Mouse (Mus musculus): Measurements from ENCODE around the gene Sec14l4. TPM values are rescaled to one million over a fixed set of nuclear protein-coding genes. Genes with fewer than 3 reads are reported as not detected.
A peak's percentile ranks its signal among the peaks of the same experiment; 100 is the strongest.

Gene Sec14l4
- polyA plus RNA-seq, 1 experiment: not detected

DNA sequence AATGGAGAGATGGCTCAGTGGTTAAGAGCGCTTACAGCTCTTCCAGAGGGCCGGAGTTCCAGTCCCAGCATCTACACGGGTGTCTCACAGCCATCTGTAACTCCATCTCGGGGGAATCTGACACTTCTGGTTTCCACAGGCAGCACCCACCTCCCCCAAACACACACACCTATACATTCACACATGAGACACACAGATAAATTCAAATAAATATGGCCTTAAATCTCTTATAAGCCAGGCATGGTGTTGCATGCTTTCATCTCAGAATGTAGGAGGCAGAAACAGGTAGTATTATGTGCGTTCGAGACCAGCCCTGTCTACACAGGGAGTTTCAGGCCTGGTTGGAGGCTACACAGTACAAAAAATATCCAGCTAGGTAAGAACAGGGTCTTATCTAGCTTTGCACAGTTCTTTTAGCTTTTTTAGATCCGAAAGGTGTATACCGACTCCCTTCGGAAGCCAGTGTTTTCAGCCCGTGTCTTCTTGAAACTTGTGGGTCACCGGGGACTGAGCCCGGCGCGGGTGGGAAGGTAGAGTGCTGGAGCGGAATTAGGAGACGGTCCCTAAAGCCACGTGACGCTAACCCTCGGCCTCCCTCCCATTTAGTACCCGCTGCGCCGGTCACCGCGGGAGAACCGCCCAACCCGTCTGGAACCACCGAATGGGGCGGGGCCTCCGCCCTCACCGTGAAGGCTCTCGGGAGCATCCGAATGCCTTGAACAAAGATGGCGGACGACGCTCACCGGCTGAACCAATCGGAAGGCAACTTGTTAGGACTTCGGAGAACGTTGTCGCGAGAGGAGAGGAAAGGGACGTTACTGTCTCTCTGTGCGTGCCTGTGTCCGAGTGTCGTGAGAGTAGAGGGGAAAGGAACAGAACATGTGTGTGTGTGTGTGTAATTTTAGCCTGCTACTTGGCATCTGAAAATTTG is 65.1 kb downstream of the Sec14l4 start:
- H3K4me2 ChIP-seq (ENCODE audit: low read depth): peak overlapping the region; percentile 99
- H3K79me2 ChIP-seq (ENCODE audit: control insufficient read depth, insufficient read depth): no peaks in the 10 kb centered on the region
- H3K36me3 ChIP-seq (ENCODE audit: control insufficient read depth, insufficient read depth): no peaks in the 10 kb centered on the region
- no peaks in the 10 kb centered on the region for H3K27me3 ChIP-seq (ENCODE audit: control insufficient read depth, insufficient read depth, insufficient read length)
- H3K4me3 ChIP-seq: peak overlapping the region; percentile 38
- TF ChIP-seq MAX (IDR thresholded peaks at IDR 0.05; ENCODE audit: low read depth) (no peak), REST (IDR thresholded peaks at IDR 0.05; ENCODE audit: insufficient read depth, insufficient read length) (peak; percentile 12), E2F4 (IDR thresholded peaks at IDR 0.05; ENCODE audit: insufficient read depth) (peak; percentile 47), TCF3 (IDR thresholded peaks at IDR 0.05; ENCODE audit: insufficient read length, low read depth) (no peak), CEBPB (IDR thresholded peaks at IDR 0.05; ENCODE audit: insufficient read depth, poor library complexity, severe bottlenecking) (no peak), TCF12 (IDR thresholded peaks at IDR 0.05; ENCODE audit: insufficient read depth, poor library complexity, severe bottlenecking) (no peak), SRF (IDR thresholded peaks at IDR 0.05; ENCODE audit: control insufficient read depth, insufficient read length, low read depth) (peak; percentile 40), POLR2AphosphoS2 (IDR thresholded peaks at IDR 0.05; ENCODE audit: insufficient read length, low read depth) (peak; percentile 97), MYOG (IDR thresholded peaks at IDR 0.05; ENCODE audit: control insufficient read depth in 1 of 3, insufficient read depth in 1 of 3, insufficient read length in 2 of 3, low read depth in 2 of 3) (no peak), USF1 (IDR thresholded peaks at IDR 0.05; ENCODE audit: low read depth) (peak; percentile 96), MYOD1 (IDR thresholded peaks at IDR 0.05; ENCODE audit: control insufficient read depth in 1 of 3, insufficient read length in 2 of 3, low read depth in 2 of 3) (no peak), POLR2A (IDR thresholded peaks at IDR 0.05; ENCODE audit: insufficient read length, low read depth) (peak; percentile 86)
- H3ac ChIP-seq (ENCODE audit: control insufficient read depth, insufficient read length): peak overlapping the region; percentile 10

DNA sequence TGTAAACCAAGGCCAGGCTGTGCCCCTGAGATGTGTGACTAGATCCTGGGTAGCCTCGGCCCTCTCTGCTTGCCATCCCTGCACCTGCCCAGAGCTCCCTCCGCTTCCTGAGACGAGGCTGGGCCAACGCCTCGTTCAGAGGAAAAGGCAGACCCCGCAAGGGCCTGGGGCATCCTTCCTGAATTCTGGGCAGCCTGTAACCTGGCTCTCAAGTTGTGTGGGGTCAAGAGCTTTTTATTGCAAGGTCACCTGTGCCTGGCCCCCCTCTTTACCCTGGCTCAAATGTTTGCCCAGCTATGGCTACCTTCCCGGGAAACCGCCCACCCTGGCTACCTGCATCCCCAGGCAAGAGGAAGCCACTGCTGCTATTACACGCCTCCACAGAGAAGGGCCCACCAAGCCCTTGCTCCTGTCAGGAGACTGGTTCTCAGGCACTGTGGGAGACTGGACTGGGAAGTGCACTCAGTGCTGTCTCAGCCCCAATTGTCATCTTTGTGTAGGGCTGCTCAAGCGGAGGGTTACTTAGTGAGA is 65.9 kb downstream of the Sec14l4 start:
- H3K27me3 ChIP-seq (ENCODE audit: control insufficient read depth, insufficient read depth, insufficient read length): no peaks in the 10 kb centered on the region
- peak overlapping the region; percentile 99 for H3K4me2 ChIP-seq (ENCODE audit: low read depth)
- no peaks in the 10 kb centered on the region for H3K79me2 ChIP-seq (ENCODE audit: control insufficient read depth, insufficient read depth)
- TF ChIP-seq POLR2A (IDR thresholded peaks at IDR 0.05; ENCODE audit: insufficient read length, low read depth): peak; percentile 26
- TF ChIP-seq MAX (IDR thresholded peaks at IDR 0.05; ENCODE audit: low read depth): no peak
- peak overlapping the region; percentile 38 for H3K4me3 ChIP-seq
- H3K36me3 ChIP-seq (ENCODE audit: control insufficient read depth, insufficient read depth): no peaks in the 10 kb centered on the region
- peak overlapping the region; percentile 10 for H3ac ChIP-seq (ENCODE audit: control insufficient read depth, insufficient read length)

Other genes with a start within 250 kb of the Sec14l4 start
- 1.3 TPM for gene Osbp2, start 167.6 kb upstream of the Sec14l4 start, polyA plus RNA-seq (2012; fragmentation: generic; extraction: Trizol)
- gene 4921536K21Rik, start 136.4 kb upstream of the Sec14l4 start, polyA plus RNA-seq (2012; fragmentation: generic; extraction: Trizol): 1.3 TPM
- 26.5 TPM for gene Dusp18, start 136.2 kb upstream of the Sec14l4 start, polyA plus RNA-seq (2012; fragmentation: generic; extraction: Trizol)
- 69.6 TPM for gene Slc35e4, start 116.8 kb upstream of the Sec14l4 start, polyA plus RNA-seq (2012; fragmentation: generic; extraction: Trizol)
- gene Tcn2, start 99.3 kb upstream of the Sec14l4 start, polyA plus RNA-seq (2012; fragmentation: generic; extraction: Trizol): 16.4 TPM
- 104 TPM for gene Pes1, start 67.5 kb upstream of the Sec14l4 start, polyA plus RNA-seq (2012; fragmentation: generic; extraction: Trizol)
- 0.14 TPM for gene 4930556J24Rik, start 54.7 kb upstream of the Sec14l4 start, polyA plus RNA-seq (2012; fragmentation: generic; extraction: Trizol)
- gene Gal3st1, start 47.8 kb upstream of the Sec14l4 start, polyA plus RNA-seq (2012; fragmentation: generic; extraction: Trizol): not detected
- gene Sec14l3, start 33.4 kb downstream of the Sec14l4 start, polyA plus RNA-seq (2012; fragmentation: generic; extraction: Trizol): not detected
- 21.1 TPM for gene Mtfp1, start 64.0 kb downstream of the Sec14l4 start, polyA plus RNA-seq (2012; fragmentation: generic; extraction: Trizol)
- 10.9 TPM for gene Sec14l2, start 92.0 kb downstream of the Sec14l4 start, polyA plus RNA-seq (2012; fragmentation: generic; extraction: Trizol)
- 18.1 TPM for gene Rnf215, start 103.7 kb downstream of the Sec14l4 start, polyA plus RNA-seq (2012; fragmentation: generic; extraction: Trizol)
- gene Ccdc157, start 128.8 kb downstream of the Sec14l4 start, polyA plus RNA-seq (2012; fragmentation: generic; extraction: Trizol): 5.6 TPM
- gene Sf3a1, start 128.9 kb downstream of the Sec14l4 start, polyA plus RNA-seq (2012; fragmentation: generic; extraction: Trizol): 47.0 TPM
- gene Tbc1d10a, start 155.3 kb downstream of the Sec14l4 start, polyA plus RNA-seq (2012; fragmentation: generic; extraction: Trizol): 18.8 TPM
- gene Castor1, start 186.8 kb downstream of the Sec14l4 start, polyA plus RNA-seq (2012; fragmentation: generic; extraction: Trizol): 3.1 TPM
- gene Osm, start 205.0 kb downstream of the Sec14l4 start, polyA plus RNA-seq (2012; fragmentation: generic; extraction: Trizol): not detected
- gene Lif, start 226.1 kb downstream of the Sec14l4 start, polyA plus RNA-seq (2012; fragmentation: generic; extraction: Trizol): 5.2 TPM

Data from myocyte (in vitro differentiated cells).